Mouse (Mus musculus): ENCODE results near the gene Samd4. TPM values are rescaled to one million over a fixed set of nuclear protein-coding genes. Genes with fewer than 3 reads are reported as not detected.

The Samd4 gene
- polyA plus RNA-seq, 1 experiment = 10.6 TPM

DNA sequence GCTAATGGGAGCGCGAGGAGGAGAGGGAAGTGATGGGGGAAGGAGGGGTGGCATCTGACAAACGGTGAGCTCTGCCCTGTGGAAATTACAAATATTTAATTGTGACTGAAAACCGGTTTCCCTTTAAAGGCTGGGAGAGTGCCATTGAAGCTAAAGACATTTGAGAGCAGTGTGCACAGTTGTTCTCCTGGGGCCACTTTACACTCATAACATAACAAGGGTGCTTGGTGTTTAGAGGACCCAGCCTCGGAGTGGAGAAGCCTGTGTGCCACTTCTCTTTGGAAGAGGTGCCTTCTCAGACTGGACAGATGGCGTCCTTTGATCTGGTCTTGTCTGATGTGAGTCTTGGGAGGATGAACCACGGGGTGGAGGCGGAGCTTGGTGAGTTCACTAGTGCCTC lies 26.2 kb downstream of the Samd4 start:
- no peak for DNase-seq (ENCODE audit: low read depth)

DNA sequence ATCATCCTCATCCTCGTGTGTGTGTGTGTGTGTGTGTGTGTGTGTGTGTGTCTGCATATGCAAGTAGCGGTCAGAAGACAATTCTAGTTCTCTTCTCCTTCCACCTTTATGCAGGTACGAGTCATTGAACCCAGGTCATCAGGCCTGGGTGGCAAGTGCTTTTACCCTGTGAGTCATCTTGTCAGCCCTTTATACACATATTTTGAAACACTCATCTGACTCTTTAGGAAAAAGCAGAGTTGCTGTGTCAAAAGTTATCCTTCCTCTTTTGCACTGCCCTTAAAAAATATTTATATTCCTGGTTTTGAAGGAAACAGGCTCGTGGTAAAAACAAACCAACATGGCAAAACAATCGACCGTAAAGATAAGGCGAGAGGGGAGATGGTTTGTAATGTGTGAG lies 29.8 kb downstream of the Samd4 start:
- no peak for DNase-seq (ENCODE audit: low read depth)

DNA sequence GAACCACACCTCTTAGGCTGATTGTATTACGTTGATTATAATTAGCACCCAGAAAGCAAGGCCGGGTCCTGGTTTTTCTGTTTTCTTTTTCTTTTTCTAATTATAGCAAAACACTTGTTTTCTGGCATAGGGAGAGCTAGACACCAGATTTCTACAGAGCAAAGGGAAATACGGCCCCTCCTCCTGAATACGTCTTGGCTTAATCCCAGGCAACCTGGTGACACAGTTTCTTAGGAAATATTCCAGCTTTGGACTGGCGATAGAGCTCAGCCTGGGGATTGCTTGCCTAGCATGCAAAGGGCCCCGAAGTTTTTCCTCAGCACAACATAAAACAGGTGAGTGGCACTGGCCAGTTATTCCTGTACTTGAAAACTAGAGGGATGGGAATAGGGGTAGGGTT lies 31.7 kb downstream of the Samd4 start:
- DNase-seq (ENCODE audit: low read depth) = no peak

DNA sequence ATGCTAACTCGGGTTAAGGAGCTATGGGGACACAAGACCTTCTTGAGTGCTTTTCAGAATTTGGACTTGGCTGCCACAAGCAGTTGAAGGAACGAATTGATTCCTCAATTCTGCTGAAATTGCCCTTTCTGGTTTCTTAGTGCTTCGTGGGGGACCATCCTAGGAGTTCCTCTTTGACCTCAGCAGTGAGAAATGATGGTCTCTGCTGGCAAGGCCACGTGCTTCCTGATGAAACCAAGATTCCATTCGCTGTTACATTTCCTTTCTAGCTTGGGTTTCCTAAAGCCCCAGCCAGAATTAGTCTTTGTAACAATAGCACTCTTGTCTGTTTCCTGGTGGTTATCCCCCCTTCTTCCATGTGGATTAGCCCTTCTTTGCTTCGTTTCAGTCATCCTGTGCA lies 32.9 kb downstream of the Samd4 start:
- DNase-seq (ENCODE audit: low read depth) = no peak

DNA sequence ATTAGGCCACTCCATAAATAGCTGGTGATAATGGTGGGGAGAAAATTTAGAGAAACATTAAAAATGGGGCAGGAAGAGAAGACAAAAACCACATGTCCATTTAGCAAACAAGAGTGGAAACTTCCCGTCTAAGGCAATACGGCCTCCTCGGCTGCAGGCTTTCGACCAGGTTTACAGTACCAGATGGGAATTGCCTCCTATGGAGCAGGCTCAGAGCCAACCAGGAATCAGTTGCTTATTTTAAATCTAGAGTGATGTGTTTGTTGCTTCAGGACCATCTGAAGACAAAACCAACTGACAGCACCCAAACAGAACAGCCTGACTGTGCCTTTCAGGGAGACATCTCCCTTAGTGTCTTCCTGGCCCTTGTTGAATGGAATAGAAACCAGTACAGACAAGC lies 33.9 kb downstream of the Samd4 start:
- no peak for DNase-seq (ENCODE audit: low read depth)

DNA sequence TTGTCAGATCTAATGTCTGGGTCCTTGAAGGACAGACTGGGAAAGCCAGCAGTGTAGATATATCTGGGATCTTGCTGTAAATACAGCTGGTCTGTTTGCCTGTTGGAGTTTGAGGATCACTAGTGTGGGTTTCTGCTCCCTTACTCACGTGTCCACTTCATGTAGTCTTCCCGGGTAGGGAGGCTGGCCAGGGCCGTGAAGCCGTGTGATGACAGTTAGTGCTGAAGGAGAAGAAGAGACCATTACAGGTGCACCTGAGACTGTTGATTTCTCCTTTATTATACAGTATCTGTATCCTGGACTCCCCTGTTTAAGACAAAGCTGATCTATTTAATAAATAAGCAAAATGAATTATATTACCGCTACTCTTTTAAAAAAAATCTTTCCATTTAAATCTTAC lies 34.5 kb downstream of the Samd4 start:
- no peak for DNase-seq (ENCODE audit: low read depth)

DNA sequence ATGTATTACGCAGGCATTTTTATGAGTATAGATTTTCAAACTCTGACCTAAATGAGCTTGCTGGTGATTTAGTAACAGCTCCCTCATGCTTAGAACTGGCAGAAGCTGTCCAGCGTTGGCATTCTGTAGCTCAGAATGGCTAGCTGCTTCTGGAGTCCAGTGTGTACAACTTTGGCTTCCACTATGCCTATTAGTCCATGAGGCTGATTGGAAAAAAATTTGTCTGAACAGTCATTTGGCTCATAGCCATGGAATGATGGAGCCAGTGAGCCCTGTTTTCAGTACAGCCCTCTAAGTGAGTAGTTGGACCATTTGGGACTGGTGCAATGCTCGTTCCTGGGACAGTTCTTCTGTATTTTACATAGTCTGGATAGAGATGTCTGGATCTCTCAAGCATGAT lies 34.9 kb downstream of the Samd4 start:
- DNase-seq (ENCODE audit: low read depth) = no peak

DNA sequence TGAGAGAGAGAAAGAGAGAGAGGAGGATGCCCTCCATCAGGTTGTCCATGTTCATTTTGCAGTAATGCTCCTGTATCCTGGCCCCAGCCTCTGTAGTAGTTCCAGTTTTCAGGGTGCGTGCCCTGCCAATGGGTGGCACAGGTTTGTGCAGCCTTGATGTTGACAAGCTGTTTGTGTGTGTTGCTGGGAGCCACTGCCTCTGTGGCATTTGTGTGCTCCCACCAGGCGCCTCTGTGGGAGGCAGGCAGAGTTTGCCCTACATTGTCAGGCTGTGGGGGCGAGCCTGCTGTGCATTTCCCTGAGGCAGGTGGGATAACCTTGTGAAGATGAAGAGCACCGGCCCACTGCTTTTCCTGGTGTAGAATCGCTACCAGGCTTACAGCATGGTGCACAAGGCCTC lies 37.8 kb downstream of the Samd4 start:
- DNase-seq (ENCODE audit: low read depth) = no peak

DNA sequence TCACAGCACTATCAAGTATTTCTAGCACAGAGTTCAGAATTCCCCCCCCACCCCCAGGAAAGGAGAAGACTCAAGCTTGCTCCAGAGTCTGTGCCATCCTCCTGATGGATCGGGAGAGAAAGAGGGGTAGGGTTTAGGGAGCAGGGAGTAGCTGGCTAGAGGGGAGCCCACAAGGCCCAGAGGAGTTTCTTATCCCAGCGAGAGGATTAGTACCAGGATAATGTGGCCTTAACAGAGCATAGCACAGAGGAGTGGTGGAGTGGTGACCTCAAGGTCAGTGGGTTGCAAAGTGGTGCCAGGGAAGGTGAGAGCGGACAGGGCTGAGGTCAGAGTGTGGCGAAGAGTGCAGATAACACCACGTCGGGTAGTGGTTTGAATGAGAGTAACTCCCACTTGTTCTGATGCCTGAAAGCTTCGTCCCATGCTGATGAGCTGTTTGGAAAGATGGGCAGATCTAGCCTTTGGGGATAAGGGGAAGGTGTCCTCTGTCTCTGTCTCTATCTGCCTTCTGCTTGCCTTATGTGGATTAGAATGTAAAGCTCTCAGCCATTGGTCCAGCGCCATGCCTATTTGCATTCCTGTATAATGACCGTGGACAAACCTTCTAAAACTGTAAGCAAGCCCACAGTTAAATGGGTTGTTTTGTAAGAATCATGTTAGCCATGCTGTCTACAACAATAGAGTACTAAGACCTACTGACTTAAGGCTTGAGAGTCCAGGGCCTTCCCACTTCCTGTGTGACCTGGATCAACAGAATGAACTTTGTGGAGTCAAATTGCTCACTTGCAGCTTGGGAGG lies 38.7 kb downstream of the Samd4 start:
- DNase-seq (ENCODE audit: low read depth) = no peak

DNA sequence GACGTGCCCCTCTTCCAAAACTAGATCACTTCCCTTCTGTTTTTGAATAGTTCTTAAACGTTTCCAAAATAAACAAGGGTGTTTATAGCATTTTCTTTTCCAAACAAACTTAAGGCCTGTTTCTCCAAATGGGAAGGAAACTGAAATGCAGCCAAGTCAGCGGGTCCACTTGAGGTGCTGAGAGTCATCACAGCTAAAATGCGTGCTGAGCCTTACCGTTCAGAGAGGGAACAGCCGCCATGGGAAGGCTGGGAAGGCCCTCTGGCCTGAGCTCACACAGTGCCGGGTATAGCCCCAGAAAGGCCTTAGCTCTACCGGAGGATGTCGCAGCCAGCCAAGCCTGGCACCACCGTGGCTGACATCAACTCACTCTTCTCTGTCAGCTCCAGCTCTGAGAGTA lies 41.3 kb downstream of the Samd4 start:
- no peak for DNase-seq (ENCODE audit: low read depth)

DNA sequence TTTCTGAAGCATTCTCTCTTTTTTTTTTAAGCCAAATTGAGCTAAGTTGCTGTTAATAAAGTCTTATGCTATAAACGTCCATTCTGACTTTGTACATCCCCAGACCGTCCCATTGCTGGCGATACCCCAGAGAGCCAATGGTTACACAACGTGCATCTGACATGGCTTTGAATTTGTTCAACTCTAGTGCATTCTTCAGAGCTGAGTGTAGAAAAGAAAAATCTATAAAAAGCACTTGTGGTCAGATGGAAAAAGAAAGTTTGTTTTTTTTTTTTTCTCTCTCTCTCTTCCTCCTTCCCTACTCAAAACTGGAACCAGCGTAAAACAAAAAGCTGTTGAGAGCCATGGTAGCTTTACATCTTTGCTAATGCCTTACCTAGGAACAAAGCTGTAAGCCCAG lies 41.8 kb downstream of the Samd4 start:
- no peak for DNase-seq (ENCODE audit: low read depth)

DNA sequence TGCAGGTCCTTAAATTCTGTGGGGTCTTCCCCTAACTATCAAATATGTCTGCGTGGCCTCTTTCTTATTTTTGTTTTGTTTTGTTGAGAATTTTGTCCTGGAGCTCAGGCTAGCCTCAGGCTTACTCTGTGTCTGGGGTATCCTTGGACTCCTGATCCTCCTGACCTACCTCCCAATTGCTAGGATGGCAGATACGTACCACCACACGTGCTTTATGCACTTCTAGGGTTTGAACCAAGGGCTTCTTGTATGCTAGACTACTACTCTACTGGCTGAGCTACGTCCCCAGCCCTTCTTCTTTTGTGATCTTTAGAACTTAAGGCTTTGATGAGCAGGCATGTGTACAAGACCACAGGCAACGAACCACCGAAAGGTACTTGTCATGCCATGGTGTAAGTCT lies 45.9 kb downstream of the Samd4 start:
- DNase-seq (ENCODE audit: low read depth) = no peak

DNA sequence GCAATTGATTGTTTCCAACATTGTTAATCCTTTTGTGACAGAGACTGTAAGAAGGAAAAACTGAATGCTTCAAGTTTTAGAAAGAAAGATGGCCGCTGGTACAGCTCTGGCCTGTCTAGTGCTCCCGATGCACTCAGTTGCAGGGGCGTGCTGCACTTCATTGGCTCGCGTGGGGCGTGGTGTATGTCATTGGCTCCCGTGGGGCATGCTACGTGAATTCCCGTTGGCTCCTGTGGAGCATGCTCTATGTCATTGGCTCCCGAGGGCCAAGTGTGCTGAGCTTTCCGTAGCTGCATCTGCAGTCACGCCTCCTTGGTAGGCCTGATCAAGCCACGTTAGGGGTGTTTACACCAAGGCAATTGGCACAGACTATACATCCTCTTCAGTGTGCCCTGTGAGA lies 49.5 kb downstream of the Samd4 start:
- no peak for DNase-seq (ENCODE audit: low read depth)

DNA sequence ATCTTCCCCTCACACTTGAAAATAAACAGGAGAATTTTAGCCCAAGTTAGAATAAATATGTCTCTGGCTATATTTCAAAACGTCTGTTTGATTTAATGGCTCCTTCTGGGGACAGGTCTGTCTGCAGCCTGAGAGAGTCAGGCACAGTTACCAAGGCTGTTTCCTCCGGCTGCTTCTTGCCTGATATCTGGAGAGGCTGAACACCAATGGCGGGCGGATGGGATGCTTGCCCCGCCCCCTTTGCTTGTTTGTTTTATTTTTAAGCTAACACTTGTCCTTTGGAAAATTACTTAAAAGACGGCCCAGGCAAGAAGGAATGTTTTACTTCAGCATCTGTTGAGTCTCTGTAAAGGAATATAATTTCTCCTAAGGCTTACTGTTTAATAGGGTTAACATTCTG lies 50.1 kb downstream of the Samd4 start:
- no peak for DNase-seq (ENCODE audit: low read depth)

DNA sequence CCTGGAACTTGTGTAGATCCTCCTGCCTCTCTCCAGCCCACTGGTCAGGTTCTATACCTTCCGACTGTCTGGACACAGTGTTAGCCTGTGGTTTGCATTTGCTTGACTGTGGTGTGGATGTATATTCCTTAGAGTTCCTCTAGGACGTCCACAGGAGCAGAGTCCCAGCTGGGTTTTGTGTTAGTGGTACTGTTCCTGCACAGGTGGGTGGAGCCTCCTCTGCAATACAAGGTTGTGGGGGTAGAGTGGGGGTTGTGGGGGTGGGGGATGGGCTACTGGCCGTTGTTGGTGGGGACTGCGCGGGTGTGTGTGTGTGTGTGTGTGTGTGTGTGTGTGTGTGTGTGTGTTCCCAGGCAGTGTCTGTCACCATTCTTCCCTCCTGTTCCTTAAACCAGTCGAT lies 58.4 kb downstream of the Samd4 start:
- DNase-seq (ENCODE audit: low read depth) = no peak

DNA sequence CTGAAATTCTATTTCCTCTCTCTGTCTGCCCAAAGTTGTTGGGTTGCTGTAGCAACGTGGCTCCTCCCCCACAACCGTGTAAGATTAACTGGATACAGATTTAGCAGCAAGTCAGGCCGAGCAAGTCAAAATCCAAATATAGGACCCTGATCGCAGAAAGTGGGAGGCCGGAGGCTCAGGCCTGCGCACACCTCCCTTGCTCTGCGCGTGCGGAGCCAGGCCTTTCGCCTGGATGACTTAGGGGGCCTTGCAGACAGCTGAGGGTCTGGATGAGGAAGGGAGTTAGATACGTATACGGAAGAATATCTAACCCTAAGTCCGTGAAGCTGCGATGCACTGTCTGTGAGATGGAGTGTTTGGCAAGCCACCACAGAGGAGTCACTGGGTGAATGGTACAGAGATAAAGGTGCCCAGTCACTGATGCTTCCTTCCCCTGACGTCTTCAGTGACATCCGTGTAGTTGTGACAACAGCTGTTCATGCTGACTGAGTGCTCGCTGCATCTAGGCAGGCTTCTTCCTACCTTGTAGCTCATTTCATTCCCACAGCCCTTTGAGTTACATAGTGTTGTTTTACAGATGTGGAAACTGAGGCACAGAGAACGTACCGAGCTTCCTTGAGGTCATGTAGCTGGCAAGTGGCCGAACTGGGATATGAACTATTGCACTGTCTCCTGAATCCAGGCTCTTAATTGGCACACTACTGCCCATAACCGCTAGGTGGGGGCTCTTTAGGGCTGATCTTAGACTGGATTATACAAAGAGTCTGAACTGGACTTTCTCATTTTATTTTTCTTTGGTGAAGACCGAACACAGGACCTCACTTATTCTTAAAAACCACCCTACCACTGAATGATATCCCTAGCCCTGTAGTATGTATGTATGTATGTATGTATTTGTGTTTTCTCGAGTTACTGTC lies 59.5 kb downstream of the Samd4 start:
- no peak for DNase-seq (ENCODE audit: low read depth)

DNA sequence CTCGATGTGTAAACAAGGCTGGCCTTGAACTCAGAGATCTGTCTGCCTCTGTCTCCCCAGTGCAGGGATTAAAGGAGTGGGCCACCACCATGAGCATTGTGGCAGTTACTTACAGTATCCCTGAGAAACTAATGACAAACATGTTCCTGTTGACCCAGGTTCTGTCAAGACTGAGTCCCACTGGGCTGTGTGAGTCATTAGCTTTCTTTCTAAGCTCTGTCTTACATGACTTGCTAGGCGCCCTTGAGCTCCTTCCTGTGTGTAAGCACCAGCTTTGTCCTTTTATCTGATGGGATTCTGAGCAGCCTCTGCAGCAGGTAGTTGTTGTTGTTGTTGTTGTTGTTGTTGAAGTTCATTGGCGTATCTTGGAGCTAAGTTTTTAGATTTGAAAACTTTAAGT lies 61.8 kb downstream of the Samd4 start:
- DNase-seq (ENCODE audit: low read depth) = no peak

DNA sequence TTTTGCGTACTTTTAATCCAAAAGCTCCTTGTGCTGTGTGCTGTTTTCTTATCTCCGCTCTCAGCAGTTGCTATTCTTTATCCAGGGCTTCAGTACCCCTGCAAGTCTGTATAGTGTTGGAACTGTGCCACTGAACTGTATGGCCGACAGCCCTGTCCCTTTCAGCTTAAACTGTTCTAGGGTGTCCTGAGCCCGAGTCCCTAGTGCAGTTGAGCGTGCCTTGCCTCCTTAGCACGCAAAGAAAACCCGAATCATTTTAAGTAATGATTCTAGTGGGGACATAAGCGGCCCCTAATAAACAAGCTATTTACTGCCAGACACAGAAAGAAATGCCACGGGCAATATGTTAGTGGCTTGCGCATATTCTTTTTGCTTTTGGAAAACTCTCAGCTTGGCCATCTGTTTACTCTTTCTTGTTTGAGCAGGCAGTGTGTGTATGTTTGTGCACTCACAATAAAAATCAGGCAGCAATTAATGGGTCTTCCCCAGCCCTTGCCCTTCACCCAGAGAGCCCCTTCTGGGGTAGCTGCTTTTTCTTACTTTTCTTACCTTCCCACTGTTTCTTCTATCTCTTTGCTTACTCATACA lies 63.3 kb downstream of the Samd4 start:
- no peak for DNase-seq (ENCODE audit: low read depth)

DNA sequence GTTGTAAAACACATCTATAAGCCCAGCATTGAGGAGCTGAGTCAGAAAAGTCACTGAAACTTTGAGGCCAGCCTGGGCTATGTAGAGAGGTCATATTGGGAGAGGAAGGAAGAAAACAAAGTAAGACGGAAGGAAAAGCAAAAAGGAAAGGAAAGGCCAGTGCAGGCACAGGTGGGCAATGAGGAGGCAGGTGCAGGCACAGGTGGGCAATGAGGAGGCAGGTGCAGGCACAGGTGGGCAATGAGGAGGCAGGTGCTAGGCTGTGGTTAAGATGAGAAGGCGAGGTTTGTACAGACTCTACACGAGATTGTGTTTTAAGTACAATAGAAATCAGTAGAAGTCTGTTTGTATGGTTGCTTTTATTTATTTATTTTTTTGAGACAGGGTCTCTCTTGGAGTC lies 65.0 kb downstream of the Samd4 start:
- no peak for DNase-seq (ENCODE audit: low read depth)

DNA sequence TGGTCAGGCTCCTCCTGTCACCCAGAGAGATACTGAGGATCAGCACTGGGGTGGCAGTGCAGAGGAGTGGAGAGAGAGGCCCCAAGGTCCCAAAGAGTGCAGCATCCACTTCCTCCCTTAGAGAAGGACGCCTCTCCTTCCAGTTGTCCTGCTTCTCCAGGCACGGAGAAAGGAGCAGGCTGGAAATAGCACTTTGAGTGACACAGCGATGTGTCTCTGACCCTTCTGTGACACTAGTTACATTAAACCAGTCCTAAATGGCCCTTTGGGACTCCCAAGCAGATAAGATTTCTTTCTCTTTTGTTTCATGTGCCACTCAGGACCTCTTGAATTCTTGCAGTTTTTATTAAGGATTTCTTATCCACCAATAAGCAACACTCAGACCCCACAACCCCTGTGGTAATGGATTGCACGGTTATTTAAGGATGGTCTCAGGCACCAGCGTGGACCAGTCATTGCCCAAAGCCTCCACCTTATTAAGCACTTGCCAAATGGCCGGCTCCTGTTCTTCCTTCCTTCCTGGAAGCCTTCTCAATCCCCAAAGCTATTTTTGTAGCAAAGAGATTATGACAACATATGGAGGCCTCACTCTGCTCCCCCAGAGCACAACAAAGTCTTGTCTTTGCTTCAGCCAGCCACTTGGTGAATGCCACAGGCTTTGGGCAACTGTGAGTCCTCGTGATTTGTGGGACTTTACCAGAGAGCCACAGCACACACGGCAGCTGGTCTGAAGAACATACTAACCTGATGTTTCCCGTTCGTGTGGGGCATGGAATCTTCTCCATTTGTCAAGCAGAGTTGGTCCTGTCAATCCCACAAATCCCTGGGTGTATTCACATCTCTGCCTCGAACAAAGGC lies 68.1 kb downstream of the Samd4 start:
- no peak for DNase-seq (ENCODE audit: low read depth)

DNA sequence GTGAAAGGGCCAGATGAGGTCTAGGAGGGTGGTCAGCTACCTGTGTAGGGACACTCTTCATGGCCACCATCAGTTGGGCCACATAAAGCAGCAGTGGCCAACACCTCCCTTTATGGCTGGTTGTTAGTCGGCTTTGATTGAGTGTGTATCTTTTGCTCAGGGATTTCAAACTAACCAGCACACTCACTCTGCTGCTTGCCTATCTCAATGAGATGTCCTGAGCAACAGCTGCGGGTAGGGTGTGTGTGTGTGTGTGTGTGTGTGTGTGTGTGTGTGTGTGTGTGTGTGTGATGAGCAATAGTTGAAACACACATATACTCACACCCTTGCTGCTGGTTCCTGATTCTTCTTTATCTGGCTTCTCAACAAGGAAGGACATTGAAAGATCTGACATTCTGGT lies 69.6 kb downstream of the Samd4 start:
- DNase-seq (ENCODE audit: low read depth) = no peak

DNA sequence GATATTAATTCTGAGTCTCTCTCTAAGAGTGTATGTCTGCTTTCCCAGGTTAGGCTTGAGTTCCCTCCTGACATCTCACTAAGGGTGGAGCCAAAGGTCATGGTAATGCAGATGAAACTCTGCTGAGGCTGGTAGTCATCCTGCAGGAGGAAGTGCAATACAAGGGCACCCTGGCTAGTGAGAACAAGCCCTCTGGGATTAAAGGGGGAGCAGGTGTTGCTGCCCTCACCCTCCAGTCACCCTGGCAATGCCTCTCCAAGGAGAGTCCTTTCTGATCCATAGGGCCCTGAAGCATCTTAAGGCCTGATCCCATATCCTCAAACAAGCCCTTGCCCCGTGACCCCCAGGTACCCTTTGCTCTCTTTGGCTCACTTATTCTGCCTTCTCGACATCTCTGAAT lies 72.5 kb downstream of the Samd4 start:
- DNase-seq (ENCODE audit: low read depth) = no peak
